25 mouse cellular contexts compared by ENCODE assay signal in the genomic region with DNA sequence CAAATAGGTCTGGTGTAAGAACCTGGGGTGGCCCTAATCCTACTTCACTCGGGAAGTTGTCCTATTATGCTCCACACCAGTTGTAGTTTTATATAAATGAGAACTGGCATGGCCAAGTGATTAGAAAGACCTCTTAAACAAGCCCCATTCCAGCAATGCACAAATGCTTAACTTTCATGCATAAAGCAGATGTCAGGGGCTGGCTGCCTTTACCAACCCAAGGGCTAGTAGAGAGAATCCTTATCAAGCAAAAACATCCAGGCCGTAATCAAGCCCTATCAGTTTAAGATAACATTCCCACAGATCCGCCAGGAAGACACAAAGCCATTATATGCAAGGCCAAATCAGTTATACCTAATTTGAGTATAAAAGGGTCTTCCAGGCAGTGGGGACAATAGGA.
"Had no signal": no experiment of that assay in that cellular context is flagged by ENCODE, and none has a peak within 500 bp of the region (broad histone marks: within the 10 kb centered on the region; RNA-seq: fewer than 3 reads in every experiment).

No protein-coding gene starts in this region.

- H3K4me2 ChIP-seq: heart, embryonic 11.5 days; heart, embryonic 13.5 days; heart, embryonic 15.5 days; hindbrain, embryonic 13.5 days; hindbrain, embryonic 15.5 days; limb, embryonic 12.5 days; liver, embryonic 11.5 days; liver, embryonic 13.5 days; liver, embryonic 15.5 days had no signal

- H3K4me1 ChIP-seq: hindbrain, embryonic 13.5 days; hindbrain, embryonic 15.5 days; liver, embryonic 13.5 days; liver, embryonic 15.5 days had no signal

- ATAC-seq: hindbrain, postnatal 0 days; intestine, embryonic 16.5 days; liver, postnatal 0 days had no signal

- H3K4me3 ChIP-seq: heart, embryonic 13.5 days; heart, embryonic 15.5 days; hindbrain, embryonic 13.5 days; hindbrain, embryonic 15.5 days; layer of hippocampus, adult 2 months; left cerebral cortex, adult 2 months; limb, embryonic 10.5 days; limb, embryonic 12.5 days; liver, embryonic 13.5 days; liver, embryonic 15.5 days had no signal

- H3K9me3 ChIP-seq: heart, embryonic 13.5 days; heart, embryonic 15.5 days; hindbrain, embryonic 13.5 days; hindbrain, embryonic 15.5 days; limb, embryonic 10.5 days; limb, embryonic 12.5 days; liver, embryonic 13.5 days; liver, embryonic 15.5 days had no signal

- H3K9ac ChIP-seq: heart, embryonic 13.5 days; heart, embryonic 15.5 days; hindbrain, embryonic 13.5 days; hindbrain, embryonic 15.5 days; limb, embryonic 12.5 days; liver, embryonic 13.5 days; liver, embryonic 15.5 days; liver, postnatal 0 days had no signal

- H3K27me3 ChIP-seq: heart, embryonic 13.5 days; heart, embryonic 15.5 days; hindbrain, embryonic 13.5 days; hindbrain, embryonic 15.5 days; limb, embryonic 12.5 days; liver, embryonic 13.5 days; liver, embryonic 15.5 days had no signal

- H3K27ac ChIP-seq: heart, embryonic 15.5 days; hindbrain, embryonic 13.5 days; hindbrain, embryonic 15.5 days; hindbrain, postnatal 0 days; layer of hippocampus, adult 2 months; left cerebral cortex, adult 2 months; limb, embryonic 10.5 days; limb, embryonic 12.5 days; liver, embryonic 13.5 days; liver, embryonic 15.5 days had no signal

- H3K36me3 ChIP-seq: heart, embryonic 15.5 days; hindbrain, embryonic 13.5 days; hindbrain, embryonic 15.5 days; limb, embryonic 12.5 days; liver, embryonic 13.5 days; liver, embryonic 15.5 days had no signal

- DNase-seq: gastrocnemius, postnatal 10 days; gastrocnemius, postnatal 36 days; heart, postnatal 14 days; heart, postnatal 36 days; kidney, adult 18-20 months; kidney, adult 8-10 months; kidney, postnatal 10 days; kidney, postnatal 25 days; kidney, postnatal 4 days; liver; liver, embryonic 13.5 days; liver, postnatal 0 days had no signal
